Mouse (Mus musculus) gastrocnemius, postnatal 25 days (tissue): ENCODE measurements around the gene Agt. TPM values are rescaled to one million over a fixed set of nuclear protein-coding genes. Genes with fewer than 3 reads are reported as not detected.

ENCODE experiments used
- DNase-seq: peaks from one replicate; pipeline ENCODE4 v3.0.0; 2022
- long read RNA-seq, 2 experiments: library from polyadenylated mRNA; stranded (forward); transcript quantifications; one replicate each; pipeline ENCODE4 v2.0.0; 2021
- total RNA-seq, 2 experiments: library from RNA; stranded (reverse); gene quantifications; 1 replicate in 1 of 2; 2 replicates in 1 of 2; pipeline ENCODE4 v1.2.3; 2021

The Agt gene
- 10 to 100 TPM; 15.7 to 19.7 TPM for total RNA-seq
- long read RNA-seq, experiment 1, transcript Agt-201 (5 exons, 1,891 nt), result major isoform, 16 of 20 reads
- long read RNA-seq, experiment 1, partial matches to known transcripts, result 4 of 20 reads
- long read RNA-seq, experiment 1, other reads (novel, unspliced or antisense), result 0 of 20 reads
- long read RNA-seq, experiment 2, transcript Agt-201 (5 exons, 1,891 nt), result major isoform, 15 of 23 reads
- long read RNA-seq, experiment 2, partial matches to known transcripts, result 7 of 23 reads
- long read RNA-seq, experiment 2, other reads (novel, unspliced or antisense), result 1 of 23 reads

- DNase-seq, result peak; percentile 86
Measured at GRCm38 (mm10) chr8:124569593-124569992, at the start of gene Agt. Agt (minus strand) TSS chr8:124569706.

GRCm38 (mm10) chr8:124618252-124618651, 48.7 kb upstream of the Agt start:
- DNase-seq, result no peak

DNA sequence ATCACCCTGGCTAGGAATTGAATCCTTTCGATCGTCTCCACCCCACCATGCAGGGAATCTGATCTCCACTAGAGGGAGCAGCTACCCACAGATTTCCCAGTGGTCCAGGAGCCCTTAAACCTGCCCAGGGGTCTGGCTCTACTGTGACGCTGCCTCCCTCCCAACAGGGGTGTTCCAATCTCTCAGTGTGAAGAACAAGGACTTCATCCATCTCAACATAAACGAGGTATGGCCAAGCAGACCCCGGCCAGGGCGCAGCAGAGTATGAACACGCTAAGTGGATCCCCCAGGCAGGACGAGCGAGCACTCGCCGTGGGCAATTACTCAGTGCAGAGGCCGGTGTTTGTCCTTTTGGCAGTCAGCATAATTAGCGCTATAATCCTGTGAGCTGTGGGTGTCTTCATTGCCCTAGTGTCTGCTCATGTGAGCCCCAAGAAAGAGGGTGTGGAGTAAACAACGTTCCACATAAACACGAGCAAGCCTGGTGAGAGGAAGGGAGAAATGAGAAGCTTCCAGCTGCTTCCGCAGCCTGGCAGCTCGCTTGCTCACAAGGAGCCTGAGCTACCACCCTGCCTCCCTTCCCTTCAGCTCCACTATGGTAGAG, 47.9 kb upstream of the Agt start:
- DNase-seq, result peak; percentile 54

DNA sequence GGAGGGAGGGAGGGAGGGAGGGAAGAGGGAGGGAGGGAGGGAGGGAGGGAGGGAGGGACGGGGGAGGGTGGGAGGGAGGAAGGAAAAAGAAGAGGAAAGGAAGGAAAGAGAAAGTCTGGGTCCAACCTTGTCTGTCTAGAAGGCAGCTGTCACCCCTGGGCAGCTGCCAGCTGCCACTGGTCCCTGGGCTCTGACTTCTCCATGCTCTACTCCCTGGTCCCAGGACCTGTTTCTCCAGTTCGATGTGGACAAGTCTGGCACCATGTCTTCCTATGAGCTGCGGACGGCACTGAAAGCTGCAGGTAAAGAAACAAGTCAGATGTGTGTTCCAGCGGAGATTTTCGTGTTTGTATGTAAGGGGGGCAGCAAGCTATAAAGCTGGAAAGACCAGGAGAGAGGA, 44.8 kb upstream of the Agt start:
- no peak for DNase-seq

DNA sequence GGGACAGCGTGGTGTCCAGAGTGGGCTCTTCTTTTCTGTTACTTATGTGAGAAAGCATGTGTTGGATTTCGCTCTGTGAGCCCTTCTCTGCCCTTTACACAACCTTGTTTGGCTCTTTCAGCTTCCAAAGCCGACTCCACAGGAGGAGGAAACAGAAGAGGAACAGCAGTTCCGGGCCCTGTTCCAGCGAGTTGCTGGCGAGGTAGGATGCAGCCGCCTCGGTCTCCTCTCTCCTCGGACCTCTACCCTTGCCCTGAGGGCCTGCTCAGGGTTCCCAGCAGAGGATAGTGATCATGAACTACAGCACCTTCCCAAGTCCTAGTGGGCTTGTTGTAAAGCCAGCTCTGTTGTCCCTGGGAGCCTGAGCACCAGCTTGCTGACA, 39.5 kb upstream of the Agt start:
- DNase-seq, result no peak

DNA sequence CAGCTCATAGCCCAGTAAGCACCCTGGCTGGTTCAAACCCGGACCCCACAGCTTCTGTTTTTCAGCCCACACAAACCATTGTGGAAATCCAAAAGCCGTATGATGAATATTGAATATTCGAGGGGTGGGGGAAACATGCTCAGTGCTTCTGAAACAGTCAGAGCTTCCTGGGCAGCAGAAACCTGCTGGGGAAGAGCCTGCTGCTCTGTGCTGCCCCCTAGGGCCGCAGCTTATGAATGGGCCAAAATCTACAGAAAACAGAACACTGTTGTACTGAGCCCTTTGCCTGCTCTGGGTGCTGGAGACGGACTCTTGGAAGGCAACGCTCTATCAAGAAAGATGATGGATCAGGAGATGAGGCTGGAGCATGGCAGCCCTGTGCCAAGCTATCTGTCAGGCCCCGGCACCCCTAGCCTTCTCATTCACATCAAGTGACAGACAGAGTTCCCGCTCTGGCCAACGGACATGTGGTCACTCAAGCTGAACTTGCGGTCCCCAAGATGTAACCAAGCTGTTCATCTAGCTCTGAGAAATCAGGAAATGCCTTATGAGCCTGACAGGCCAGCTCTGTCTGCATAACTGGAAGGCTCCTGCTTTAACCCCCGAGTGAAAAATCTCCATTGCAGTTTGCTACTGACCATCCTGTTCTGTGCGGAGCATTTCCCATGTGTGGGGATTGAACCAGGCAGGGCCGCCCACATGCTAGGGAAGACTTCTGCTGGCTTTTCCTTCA, 38.9 kb upstream of the Agt start:
- no peak for DNase-seq

DNA sequence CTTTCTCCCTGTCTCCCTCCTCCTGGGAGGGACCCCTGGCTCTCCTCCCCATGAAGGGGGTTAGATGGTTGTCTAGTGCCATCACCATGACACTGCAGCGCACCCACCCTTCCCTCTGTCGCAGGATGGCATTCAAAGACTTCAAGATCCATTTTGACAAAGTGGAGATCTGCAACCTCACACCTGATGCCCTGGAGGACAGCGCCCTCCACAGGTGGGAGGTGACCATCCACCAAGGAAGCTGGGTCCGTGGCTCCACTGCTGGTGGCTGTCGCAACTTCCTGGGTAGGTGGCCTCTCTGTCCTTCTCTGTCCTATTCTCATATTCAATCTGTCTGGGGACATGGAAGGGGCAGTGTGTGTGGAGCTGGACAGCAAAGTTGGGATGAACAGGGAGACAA, 34.6 kb upstream of the Agt start:
- DNase-seq, result no peak

GRCm38 (mm10) chr8:124589393-124589792, 19.9 kb upstream of the Agt start:
- DNase-seq, result no peak

- no peak for DNase-seq
Measured at GRCm38 (mm10) chr8:124586556-124586955, 17.1 kb upstream of the Agt start.

DNA sequence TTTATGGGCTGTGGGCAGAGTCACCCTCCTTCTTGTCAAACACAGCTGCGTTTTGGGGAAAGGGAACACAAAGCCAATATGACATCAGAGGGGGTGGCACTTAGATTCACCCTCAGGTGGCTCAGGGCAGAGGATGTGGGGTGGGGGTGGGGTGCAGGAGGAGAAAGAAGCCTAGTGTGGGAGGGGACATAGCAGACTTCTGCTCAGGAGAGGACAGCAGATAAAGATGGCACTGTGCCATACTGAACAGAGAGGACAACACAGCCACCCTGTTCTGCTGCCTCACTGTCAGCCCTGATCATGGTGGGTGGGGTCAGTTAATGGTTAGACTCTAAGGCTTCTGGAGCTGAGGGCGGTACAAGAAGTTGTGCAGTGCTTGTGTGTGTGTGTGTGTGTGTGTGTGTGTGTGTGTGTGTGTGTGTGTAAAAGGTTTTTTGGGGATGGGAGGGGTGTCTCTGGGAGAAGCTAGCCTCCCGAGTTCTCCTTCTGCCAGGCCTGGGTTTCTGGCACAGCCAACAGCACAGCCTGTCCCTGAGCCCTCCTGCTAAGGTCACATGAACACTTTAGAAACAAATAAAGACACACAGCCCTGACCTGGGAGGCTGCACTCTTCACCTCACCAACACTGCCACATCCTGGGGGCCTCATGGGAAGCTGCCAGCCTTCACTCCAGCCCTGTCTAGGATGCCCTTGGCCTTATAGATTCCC, 16.4 kb upstream of the Agt start:
- DNase-seq, result peak; percentile 37

DNA sequence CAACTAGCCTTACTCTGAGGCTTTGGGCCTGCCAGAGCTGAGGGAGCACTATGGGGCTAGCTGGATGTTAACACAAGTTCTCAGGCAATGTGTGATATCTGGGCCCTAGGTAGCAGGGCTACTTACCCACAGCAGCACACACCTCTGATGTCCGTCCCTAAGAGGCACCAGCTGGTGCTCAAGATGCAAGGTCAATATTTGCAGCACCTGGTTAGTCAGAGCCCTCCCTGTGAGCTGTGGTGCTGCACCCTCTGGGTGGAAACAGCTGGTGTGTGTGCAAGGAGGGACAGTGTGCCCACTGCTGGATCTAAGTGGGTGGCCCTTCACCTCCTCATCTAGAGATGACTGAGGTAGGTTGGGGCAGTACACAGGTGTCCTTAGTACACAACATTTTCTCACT, 7.2 kb upstream of the Agt start:
- no peak for DNase-seq

DNA sequence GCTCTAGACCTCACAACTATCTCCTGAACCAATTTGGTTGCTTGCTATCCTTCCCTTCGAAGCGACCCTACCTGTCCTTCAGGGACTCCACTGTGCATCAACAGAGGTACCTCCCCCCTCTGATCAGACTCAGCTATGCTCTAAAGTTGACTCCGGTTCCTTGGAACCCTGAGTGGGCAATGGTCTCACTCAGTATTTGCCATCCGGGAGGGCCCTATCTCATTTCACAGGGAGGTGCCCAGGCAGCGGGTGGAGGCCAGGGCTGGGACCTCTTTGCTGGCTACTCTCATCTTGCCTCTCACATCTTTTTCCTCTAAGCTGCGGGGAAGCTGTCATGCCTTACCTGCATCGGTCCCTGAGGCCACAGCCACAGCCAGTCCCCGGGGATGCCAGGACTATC, 6.3 kb upstream of the Agt start, which contains the start of gene Capn9:
Gene Capn9, plus strand, starts transcription at position 301 of the 400 bp plus-strand sequence.
- no peak for DNase-seq

DNA sequence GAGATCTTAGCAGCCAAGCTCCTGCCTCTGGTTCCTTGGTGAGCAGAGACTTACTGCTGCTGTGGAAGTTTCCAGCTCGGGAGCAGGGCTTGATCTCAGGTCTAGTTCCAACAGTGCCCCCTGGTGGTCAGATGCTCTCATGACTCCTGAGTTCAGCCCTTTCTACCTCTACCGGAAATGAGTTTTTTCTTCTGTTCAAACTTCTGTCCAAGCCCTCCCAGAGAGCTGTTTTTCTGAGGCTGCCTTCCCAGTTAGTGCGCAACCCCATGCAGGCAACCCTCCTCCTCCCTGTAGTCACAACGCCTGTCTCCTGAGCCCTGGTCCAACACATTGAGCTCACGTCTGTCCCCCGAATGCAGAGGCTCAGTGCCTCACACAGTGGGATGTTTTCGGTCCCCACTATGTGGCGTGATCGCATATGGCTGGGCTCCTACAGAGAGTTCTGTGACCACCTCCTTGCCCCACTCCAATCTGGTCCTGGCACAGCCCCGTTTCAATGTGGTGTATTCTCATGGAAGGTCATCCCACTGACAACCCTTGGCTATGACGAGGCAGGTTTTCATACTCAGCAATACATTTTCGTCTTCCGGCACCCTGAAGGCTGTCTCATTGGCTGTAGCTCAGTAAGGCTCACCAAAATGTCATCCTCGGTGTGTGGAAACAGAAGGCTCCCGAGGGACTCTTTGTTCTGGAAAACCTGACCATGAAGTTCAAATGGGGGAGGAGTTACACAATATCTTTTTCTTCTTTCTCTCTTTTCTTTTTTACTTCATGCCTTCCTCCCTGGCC, 4.2 kb upstream of the Agt start:
- DNase-seq, result peak; percentile 69

GRCm38 (mm10) chr8:124572430-124572775, 2.9 kb upstream of the Agt start:
- DNase-seq, result no peak

DNA sequence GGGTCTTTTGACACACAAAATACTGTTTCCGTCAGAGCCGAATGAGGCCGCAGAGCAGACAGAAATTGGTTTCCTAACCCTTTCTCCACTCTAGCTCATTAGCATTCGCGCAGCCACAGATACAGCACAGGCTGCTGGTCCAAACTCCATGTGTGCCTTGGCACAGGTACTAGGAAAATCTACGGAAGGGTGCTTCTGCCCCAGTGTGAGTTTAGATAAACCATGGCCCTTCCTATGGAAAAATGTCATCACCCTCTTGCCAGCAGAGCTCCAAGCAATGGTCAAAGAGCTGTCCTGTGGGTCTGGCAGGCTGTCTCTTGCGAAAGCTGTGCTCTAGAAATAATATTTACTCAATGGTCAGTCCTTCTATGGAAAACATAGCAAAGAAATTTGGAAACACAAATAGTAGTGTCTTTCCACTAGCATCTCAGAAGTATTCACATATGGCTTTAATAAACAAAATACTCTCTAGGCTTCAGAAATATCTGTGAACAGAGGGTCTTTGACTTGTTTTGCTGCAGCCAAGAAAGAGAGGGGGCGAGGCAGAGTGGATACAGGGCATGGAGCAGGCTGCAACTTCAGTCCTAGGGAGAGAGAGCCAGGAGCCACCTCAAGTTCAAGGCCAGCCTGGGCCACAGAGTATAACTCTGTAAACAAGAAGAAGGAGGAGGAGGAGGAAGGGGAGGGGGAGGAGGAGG, 2.4 kb upstream of the Agt start:
- no peak for DNase-seq

DNA sequence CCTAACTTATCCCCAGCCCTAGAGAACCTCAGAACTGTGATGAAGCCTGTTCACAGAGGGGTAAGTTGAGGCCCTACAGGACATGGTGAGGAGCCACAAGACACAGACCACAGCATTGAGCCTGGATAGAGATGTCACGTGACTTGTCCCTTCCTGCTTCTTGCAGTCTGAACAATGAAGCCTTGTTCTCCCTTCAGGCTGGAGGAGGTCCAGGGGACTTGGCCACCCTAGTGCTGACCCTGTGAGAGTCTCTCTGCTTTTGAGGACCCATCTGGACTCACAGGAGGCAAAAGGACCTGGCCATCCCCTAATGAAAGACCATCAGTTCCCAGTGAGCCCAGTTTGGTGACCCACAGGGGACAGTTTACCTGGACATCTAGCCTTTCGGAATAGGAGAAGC, 406 bp downstream of the Agt start:
- no peak for DNase-seq

DNA sequence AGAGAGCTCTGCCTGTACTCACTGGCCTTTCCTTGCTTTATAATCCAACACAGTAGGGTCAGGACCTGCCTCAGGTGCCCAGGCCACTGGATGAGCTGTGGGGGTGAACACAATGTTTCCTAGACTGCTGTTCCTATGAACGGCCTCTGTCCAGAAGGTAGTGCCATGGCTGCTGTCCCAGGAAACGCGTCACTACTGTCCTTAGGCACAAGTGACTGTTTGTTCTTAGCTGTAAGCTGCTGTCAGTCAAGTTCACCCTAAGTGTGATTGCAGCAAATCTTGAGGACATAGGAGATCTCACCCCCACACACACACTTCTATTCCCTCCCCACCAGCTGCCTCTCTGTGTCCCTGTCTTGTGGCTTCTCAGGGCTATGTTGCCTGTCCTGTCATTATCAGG, 1.9 kb downstream of the Agt start:
- DNase-seq, result peak; percentile 27

- no peak for DNase-seq
Measured at GRCm38 (mm10) chr8:124567126-124567525, 2.4 kb downstream of the Agt start.

DNA sequence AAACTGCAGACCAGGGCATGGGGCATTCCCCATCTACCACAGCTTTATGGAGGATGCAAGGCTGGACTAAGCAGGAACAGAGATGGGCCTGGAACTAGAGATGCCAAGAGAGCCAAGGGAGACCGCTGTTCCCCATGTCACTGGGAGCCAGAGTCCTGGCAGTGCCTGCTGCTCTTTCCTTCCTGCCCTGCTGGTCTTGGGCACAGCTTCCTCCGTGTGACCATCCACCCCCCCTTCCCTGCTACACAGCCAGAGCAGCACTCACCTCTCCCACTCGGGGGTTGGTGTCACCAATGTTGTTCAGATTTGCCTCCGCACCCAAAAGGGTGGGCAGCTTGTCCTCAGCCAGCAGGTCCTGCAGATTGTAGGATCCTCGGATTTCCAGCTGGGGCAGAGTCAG, 12.0 kb downstream of the Agt start:
- DNase-seq, result no peak

DNA sequence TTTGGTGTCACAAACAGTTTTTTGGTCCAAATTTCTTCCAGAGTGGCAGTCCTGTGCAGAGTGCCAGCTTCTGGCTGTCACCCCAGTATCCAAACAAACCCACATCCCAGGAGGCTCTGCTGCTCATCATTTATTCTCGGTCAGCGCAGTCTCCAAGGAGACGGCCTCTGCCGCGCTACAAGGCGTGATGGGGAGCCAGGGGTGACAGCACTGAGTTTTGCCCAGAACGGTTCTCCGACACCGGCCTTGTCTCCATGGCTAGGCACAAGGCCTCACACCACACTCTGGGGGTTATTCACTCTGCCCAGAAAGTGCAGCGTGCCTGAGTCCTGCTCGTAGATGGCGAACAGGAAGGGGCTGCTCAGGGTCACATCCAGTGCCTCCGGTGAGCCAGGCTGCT, 12.8 kb downstream of the Agt start:
- DNase-seq, result no peak

- DNase-seq, result no peak
Measured at GRCm38 (mm10) chr8:124556164-124556563, 13.3 kb downstream of the Agt start.
